Mouse (Mus musculus): ENCODE data around the gene Rnft1.
"Not testable (repeated sequence)": the region's sequence is repeated elsewhere in the genome, so short reads cannot be mapped to it uniquely, and the experiment has no call there.

Rnft1 gene

GRCm38 (mm10) chr11:86519751-86520150 lies 35.3 kb downstream of the Rnft1 start:
- no peak for DNase-seq (ENCODE audit: low read depth)

DNA sequence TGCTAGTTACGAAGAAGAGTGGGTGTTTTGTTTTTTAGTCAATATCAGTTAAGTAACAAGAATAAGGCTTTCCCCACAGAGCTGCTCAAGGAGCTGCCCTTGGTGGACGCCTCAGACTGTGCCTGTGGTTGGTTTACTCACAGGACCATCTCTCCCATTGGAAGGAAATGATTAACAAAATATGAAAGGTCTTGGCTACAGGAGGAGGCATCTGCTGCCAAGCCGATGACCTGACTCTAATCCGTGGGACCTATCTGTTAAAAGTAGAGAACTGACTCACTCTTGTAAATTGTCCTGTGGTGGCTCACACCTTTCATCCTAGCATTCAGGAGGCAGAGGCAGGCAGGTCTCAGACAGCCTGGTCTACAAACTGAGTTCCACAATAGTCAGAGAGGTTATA lies 43.1 kb downstream of the Rnft1 start:
- no peak for DNase-seq (ENCODE audit: low read depth)

- DNase-seq (ENCODE audit: low read depth), result peak; percentile 51
Measured at GRCm38 (mm10) chr11:86532834-86533233, 48.4 kb downstream of the Rnft1 start.

DNA sequence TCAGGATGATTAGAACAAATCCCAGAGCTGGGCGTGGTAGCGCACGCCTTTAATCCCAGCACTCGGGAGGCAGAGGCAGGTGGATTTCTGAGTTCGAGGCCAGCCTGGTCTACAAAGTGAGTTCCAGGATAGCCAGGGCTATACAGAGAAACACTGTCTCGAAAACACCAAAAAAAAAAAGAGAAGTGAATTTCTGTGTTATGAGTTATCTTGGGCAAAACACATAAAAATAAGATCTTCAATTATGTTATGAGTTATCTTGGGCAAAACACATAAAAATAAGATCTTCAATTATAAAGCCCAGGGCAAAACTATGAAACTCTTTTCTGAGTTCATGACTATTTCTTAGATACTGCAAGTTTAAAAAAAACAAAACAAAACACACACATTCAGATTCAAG lies 48.8 kb downstream of the Rnft1 start:
- DNase-seq (ENCODE audit: low read depth), result not testable (repeated sequence)

DNA sequence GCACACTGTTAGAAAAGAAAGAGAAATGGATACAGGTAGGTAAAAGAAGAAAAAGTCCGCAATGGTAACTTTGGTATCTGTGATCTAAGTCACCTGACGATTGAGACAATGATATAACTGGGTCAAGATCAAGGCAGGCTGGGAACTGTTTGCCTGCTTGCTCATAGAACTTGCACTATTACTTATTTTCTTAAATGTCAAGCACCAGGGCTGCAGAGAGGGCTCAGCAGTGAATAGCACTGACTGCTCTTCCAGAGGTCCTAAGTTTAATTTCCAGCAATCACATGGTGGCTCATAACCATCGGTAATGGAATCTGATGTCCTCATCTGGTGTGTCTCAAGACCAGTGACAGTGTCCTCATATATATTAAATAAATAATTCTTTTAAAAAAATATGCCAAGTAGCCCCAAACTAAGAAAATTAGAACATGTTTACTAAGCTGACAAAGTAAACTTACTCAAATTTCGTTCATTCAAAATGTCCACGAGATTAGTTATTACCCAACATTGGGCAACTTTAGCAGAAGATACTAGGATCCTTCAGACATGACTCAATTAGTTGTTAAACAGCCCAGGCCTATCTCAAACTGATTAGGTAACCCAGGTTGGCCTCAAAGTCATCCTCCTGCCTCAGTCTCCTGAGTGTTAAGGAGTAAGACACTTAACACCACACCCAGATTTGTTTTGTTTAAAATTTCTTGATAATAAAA lies 49.9 kb downstream of the Rnft1 start:
- no peak for DNase-seq (ENCODE audit: low read depth)

GRCm38 (mm10) chr11:86538786-86539185 lies 54.3 kb downstream of the Rnft1 start:
- no peak for DNase-seq (ENCODE audit: low read depth)

- DNase-seq (ENCODE audit: low read depth), result no peak
Measured at GRCm38 (mm10) chr11:86539716-86540475, 55.4 kb downstream of the Rnft1 start.

- DNase-seq (ENCODE audit: low read depth), result no peak
Measured at GRCm38 (mm10) chr11:86540476-86540845, 56.0 kb downstream of the Rnft1 start.

DNA sequence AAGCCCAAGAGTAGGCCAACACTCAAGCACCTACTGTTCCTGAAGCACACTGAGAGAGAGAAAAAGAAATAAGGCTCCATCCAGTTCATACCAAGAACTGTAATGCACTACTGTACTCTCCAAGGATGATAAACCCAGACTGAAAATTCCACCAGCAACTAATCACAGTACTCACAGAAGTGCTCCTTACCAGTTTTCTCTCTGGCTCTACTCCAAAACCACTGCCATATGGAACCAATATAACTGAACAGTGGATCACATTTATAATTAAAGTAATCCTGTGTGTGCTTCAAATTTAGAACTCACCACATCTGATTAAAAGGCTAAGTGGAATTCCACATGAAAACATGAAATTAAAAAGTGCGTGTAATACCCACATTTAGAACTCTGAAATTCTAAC lies 58.4 kb downstream of the Rnft1 start:
- peak; percentile 68 for DNase-seq (ENCODE audit: low read depth)

- DNase-seq (ENCODE audit: low read depth), result peak; percentile 18
Measured at GRCm38 (mm10) chr11:86543960-86544638, 59.6 kb downstream of the Rnft1 start.

GRCm38 (mm10) chr11:86544639-86545299 lies 60.3 kb downstream of the Rnft1 start, which contains the start of the genes Rps6kb1 and Tubd1:
Rps6kb1 (minus strand) TSS chr11:86544805.
Tubd1 (plus strand) TSS chr11:86544991.
- peak; percentile 97 for DNase-seq (ENCODE audit: low read depth)

DNA sequence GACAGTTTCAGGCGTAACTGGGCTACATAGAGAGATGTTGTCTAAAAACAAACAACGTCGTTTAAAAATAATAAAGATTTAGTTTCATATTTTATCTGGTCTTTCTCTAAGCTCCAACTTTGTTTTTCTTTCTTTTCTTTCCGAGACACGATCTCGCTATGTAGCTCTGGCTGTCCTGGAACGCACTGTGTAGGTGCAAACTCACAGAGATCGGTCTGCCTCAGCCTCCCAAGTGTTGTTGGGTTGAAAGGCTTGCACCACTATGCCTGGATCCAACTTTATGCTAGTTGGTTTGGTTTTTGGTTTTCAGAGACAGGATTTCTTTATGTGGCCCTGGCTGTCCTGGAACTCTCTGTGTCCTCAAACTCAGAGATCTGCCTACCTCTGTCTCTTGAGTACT lies 61.1 kb downstream of the Rnft1 start:
- DNase-seq (ENCODE audit: low read depth), result no peak

DNA sequence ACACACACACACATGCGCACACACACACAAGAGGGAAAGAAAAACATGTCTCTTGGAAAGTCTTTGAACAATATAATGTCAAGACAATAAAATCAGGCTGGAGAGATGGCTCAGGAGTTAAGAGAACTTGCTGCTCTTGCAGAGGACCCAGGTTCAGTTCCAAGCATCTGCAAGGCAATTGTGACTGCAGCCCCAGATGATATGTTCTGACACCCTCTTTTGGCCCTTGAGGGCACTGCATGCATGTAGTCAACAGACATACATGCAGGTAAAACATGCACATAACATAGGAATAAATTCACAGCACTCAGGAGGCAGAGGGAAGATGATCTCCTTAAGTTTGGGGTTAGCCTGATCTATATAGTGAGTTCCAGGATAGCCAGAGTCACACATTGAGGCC lies 63.0 kb downstream of the Rnft1 start:
- DNase-seq (ENCODE audit: low read depth), result no peak
